Mouse (Mus musculus) megakaryocyte, embryonic 14.5 days (primary cell): ENCODE results near the gene Chrd.

Experiments
- FLI1 ChIP-seq: IDR thresholded peaks from 2 replicates; pipeline ENCODE4 v1.6.1; 2012; ENCODE audit warnings: low read length, inconsistent platforms, mixed read lengths
- GATA1 ChIP-seq: IDR thresholded peaks from 3 replicates; pipeline ENCODE4 v1.6.1; 2012; ENCODE audit warnings: mixed read lengths, low read length, inconsistent platforms, borderline replicate concordance

GRCm38 (mm10) chr16:20710810-20711209 is 22.1 kb upstream of the Chrd start:
- TF ChIP-seq GATA1 (no peak), FLI1 (no peak)
